Mouse (Mus musculus): ENCODE measurements at regions not wholly inside any gene's neighbourhood (a gene's known extent, or its start where the extent isn't known, plus 50 kb on each side); places are given as distances from the start of the nearest gene placed in this dataset.

GRCm38 (mm10) chr15:61905165-61905845 is 982.5 kb upstream of the A1bg start:
- TF ChIP-seq CTCF (conservative IDR thresholded peaks at IDR 0.05; ENCODE audit: low read length) (no peak), NANOG (IDR thresholded peaks at IDR 0.05; ENCODE audit: borderline replicate concordance, low read length) (no peak), POU5F1 (IDR thresholded peaks at IDR 0.05; ENCODE audit: borderline replicate concordance, low read length) (no peak)
